Mouse (Mus musculus): ENCODE measurements around the gene Ccdc155. TPM values are rescaled to one million over a fixed set of nuclear protein-coding genes. Genes with fewer than 3 reads are reported as not detected.

The Ccdc155 gene
- total and polyA plus RNA-seq, 3 experiments = not detected

- H3K27me3 ChIP-seq (ENCODE audit: insufficient read depth, low read length) = peaks cover 34% of the 10 kb centered on the region
- no peaks in the 10 kb centered on the region for H3K36me3 ChIP-seq (replicated peaks)
- no peak overlapping the region for H3K4me3 ChIP-seq (ENCODE audit: low read depth, low read length)
- H3K4me1 ChIP-seq (ENCODE audit: insufficient read depth, low read depth, low read length) = 0 out of 2 replicates have a peak, but pooled peaks cover 2% of the 10 kb centered on the region
- TF ChIP-seq CTCF (IDR thresholded peaks at IDR 0.05; ENCODE audit: low read depth, low read length) (no peak), TAL1 (conservative IDR thresholded peaks at IDR 0.05; ENCODE audit: low read depth, low read length) (no peak), POLR2AphosphoS5 (IDR thresholded peaks at IDR 0.05; ENCODE audit: insufficient replicate concordance, low read depth, low read length) (no peak), GATA2 (IDR thresholded peaks at IDR 0.05; ENCODE audit: borderline replicate concordance, low read depth, low read length) (no peak), GATA1 (IDR thresholded peaks at IDR 0.05; ENCODE audit: borderline replicate concordance, low read length) (no peak)
- no peaks in the 10 kb centered on the region for H3K9me3 ChIP-seq (replicated peaks)
- ATAC-seq (ENCODE audit: extremely low read depth, insufficient number of reproducible peaks, low FRiP score, poor library complexity, severe bottlenecking) (no peak), DNase-seq (ENCODE audit: low spot score) (no peak)
These were observed 2.0 kb downstream of the Ccdc155 start for GRCm38 (mm10) chr7:45202654-45203053.

GRCm38 (mm10) chr7:45198961-45199360, 5.7 kb downstream of the Ccdc155 start:
- Histone ChIP-seq H3K4me3 (ENCODE audit: low read depth, low read length) (no peak overlapping the region), H3K36me3 (replicated peaks) (no peaks in the 10 kb centered on the region), H3K4me1 (ENCODE audit: insufficient read depth, low read depth, low read length) (peaks cover 10% of the 10 kb centered on the region), H3K9me3 (replicated peaks) (no peaks in the 10 kb centered on the region), H3K27me3 (ENCODE audit: insufficient read depth, low read length) (peaks cover 53% of the 10 kb centered on the region)
- DNase-seq (ENCODE audit: low spot score) (no peak), ATAC-seq (ENCODE audit: extremely low read depth, insufficient number of reproducible peaks, low FRiP score, poor library complexity, severe bottlenecking) (no peak)
- TF ChIP-seq GATA1 (IDR thresholded peaks at IDR 0.05; ENCODE audit: borderline replicate concordance, low read length) = no peak
- TF ChIP-seq TAL1 (conservative IDR thresholded peaks at IDR 0.05; ENCODE audit: low read depth, low read length) = no peak
- TF ChIP-seq GATA2 (IDR thresholded peaks at IDR 0.05; ENCODE audit: borderline replicate concordance, low read depth, low read length) = no peak
- no peak for TF ChIP-seq POLR2AphosphoS5 (IDR thresholded peaks at IDR 0.05; ENCODE audit: insufficient replicate concordance, low read depth, low read length)
- TF ChIP-seq CTCF (IDR thresholded peaks at IDR 0.05; ENCODE audit: low read depth, low read length) = no peak

- Histone ChIP-seq H3K4me3 (ENCODE audit: low read depth, low read length) (no peak overlapping the region), H3K4me1 (ENCODE audit: insufficient read depth, low read depth, low read length) (peaks cover 10% of the 10 kb centered on the region), H3K27me3 (ENCODE audit: insufficient read depth, low read length) (peaks cover 58% of the 10 kb centered on the region), H3K9me3 (replicated peaks) (no peaks in the 10 kb centered on the region), H3K36me3 (replicated peaks) (no peaks in the 10 kb centered on the region)
- DNase-seq (ENCODE audit: low spot score) (peak; percentile 54), ATAC-seq (ENCODE audit: extremely low read depth, insufficient number of reproducible peaks, low FRiP score, poor library complexity, severe bottlenecking) (no peak)
- TF ChIP-seq POLR2AphosphoS5 (IDR thresholded peaks at IDR 0.05; ENCODE audit: insufficient replicate concordance, low read depth, low read length) (no peak), TAL1 (conservative IDR thresholded peaks at IDR 0.05; ENCODE audit: low read depth, low read length) (no peak), CTCF (IDR thresholded peaks at IDR 0.05; ENCODE audit: low read depth, low read length) (no peak), GATA2 (IDR thresholded peaks at IDR 0.05; ENCODE audit: borderline replicate concordance, low read depth, low read length) (no peak), GATA1 (IDR thresholded peaks at IDR 0.05; ENCODE audit: borderline replicate concordance, low read length) (no peak)
These were observed 6.3 kb downstream of the Ccdc155 start for GRCm38 (mm10) chr7:45198435-45198834.

- H3K4me3 ChIP-seq (ENCODE audit: low read depth, low read length) = no peak overlapping the region
- ATAC-seq (ENCODE audit: extremely low read depth, insufficient number of reproducible peaks, low FRiP score, poor library complexity, severe bottlenecking) (no peak), DNase-seq (ENCODE audit: low spot score) (no peak)
- H3K27me3 ChIP-seq (ENCODE audit: insufficient read depth, low read length) = peaks cover 68% of the 10 kb centered on the region
- peaks cover 10% of the 10 kb centered on the region for H3K4me1 ChIP-seq (ENCODE audit: insufficient read depth, low read depth, low read length)
- no peaks in the 10 kb centered on the region for H3K36me3 ChIP-seq (replicated peaks)
- no peak for TF ChIP-seq GATA1 (IDR thresholded peaks at IDR 0.05; ENCODE audit: borderline replicate concordance, low read length)
- TF ChIP-seq TAL1 (conservative IDR thresholded peaks at IDR 0.05; ENCODE audit: low read depth, low read length) = no peak
- no peak for TF ChIP-seq CTCF (IDR thresholded peaks at IDR 0.05; ENCODE audit: low read depth, low read length)
- no peak for TF ChIP-seq GATA2 (IDR thresholded peaks at IDR 0.05; ENCODE audit: borderline replicate concordance, low read depth, low read length)
- TF ChIP-seq POLR2AphosphoS5 (IDR thresholded peaks at IDR 0.05; ENCODE audit: insufficient replicate concordance, low read depth, low read length) = no peak
- H3K9me3 ChIP-seq (replicated peaks) = no peaks in the 10 kb centered on the region
These were observed 7.7 kb downstream of the Ccdc155 start for GRCm38 (mm10) chr7:45196994-45197393.

- no peak for ATAC-seq (ENCODE audit: extremely low read depth, insufficient number of reproducible peaks, low FRiP score, poor library complexity, severe bottlenecking)
- H3K9me3 ChIP-seq (replicated peaks) = no peaks in the 10 kb centered on the region
- H3K4me1 ChIP-seq (ENCODE audit: insufficient read depth, low read depth, low read length) = peaks cover 10% of the 10 kb centered on the region
- TF ChIP-seq TAL1 (conservative IDR thresholded peaks at IDR 0.05; ENCODE audit: low read depth, low read length) = no peak
- no peak for TF ChIP-seq GATA1 (IDR thresholded peaks at IDR 0.05; ENCODE audit: borderline replicate concordance, low read length)
- TF ChIP-seq CTCF (IDR thresholded peaks at IDR 0.05; ENCODE audit: low read depth, low read length) = no peak
- TF ChIP-seq GATA2 (IDR thresholded peaks at IDR 0.05; ENCODE audit: borderline replicate concordance, low read depth, low read length) = no peak
- no peak for TF ChIP-seq POLR2AphosphoS5 (IDR thresholded peaks at IDR 0.05; ENCODE audit: insufficient replicate concordance, low read depth, low read length)
- no peaks in the 10 kb centered on the region for H3K36me3 ChIP-seq (replicated peaks)
- H3K27me3 ChIP-seq (ENCODE audit: insufficient read depth, low read length) = peaks cover 77% of the 10 kb centered on the region
- H3K4me3 ChIP-seq (ENCODE audit: low read depth, low read length) = no peak overlapping the region
- DNase-seq (ENCODE audit: low spot score) = no peak
These were observed 8.5 kb downstream of the Ccdc155 start for GRCm38 (mm10) chr7:45196176-45196535.

GRCm38 (mm10) chr7:45195341-45196175, 9.1 kb downstream of the Ccdc155 start:
- Histone ChIP-seq H3K9me3 (replicated peaks) (no peaks in the 10 kb centered on the region), H3K36me3 (replicated peaks) (no peaks in the 10 kb centered on the region), H3K27me3 (ENCODE audit: insufficient read depth, low read length) (peaks cover 79% of the 10 kb centered on the region), H3K4me3 (ENCODE audit: low read depth, low read length) (no peak overlapping the region), H3K4me1 (ENCODE audit: insufficient read depth, low read depth, low read length) (peaks cover 10% of the 10 kb centered on the region)
- no peak for TF ChIP-seq POLR2AphosphoS5 (IDR thresholded peaks at IDR 0.05; ENCODE audit: insufficient replicate concordance, low read depth, low read length)
- DNase-seq (ENCODE audit: low spot score) (no peak), ATAC-seq (ENCODE audit: extremely low read depth, insufficient number of reproducible peaks, low FRiP score, poor library complexity, severe bottlenecking) (no peak)
